Mouse (Mus musculus) liver, postnatal 0 days (tissue): ENCODE data around the gene Arhgdig.

ENCODE experiments used
- CTCF ChIP-seq: sonication (generic); IDR thresholded peaks from 2 replicates; pipeline ENCODE4 v1.5.1; 2016; ENCODE audit warnings: antibody characterized with exemption, low read depth
- EP300 ChIP-seq: IDR thresholded peaks from 2 replicates; pipeline ENCODE4 v1.6.1; 2016; ENCODE audit warnings: antibody characterized with exemption, low read depth, mild to moderate bottlenecking

DNA sequence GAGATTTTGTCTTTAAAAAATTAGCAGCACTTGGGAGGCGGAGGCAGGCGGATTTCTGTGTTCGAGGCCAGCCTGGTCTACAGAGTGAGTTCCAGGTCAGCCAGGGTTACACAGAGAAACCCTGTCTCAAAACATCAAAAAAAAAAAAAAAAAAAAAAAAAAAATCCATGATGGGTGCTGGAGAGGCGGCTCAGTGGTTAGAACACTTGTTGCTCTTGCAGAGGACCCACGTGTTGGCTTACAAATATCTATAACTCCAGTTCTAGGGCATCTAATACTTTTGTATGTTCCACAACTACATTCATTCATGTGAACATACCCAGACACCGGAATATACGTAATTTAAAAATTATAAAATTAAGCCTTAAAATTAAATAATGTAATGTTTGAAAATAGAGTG, 47.7 kb upstream of the Arhgdig start:
- TF ChIP-seq CTCF (no peak), EP300 (no peak)
